Mouse (Mus musculus): ENCODE measurements around the gene Otx2. TPM values are rescaled to one million over a fixed set of nuclear protein-coding genes. Genes with fewer than 3 reads are reported as not detected.

Gene Otx2
- polyA plus RNA-seq, 1 experiment, result not detected

- no peaks in the 10 kb centered on the region for H3K27me3 ChIP-seq (ENCODE audit: control insufficient read depth, insufficient read depth, low read length)
Measured at GRCm38 (mm10) chr14:48709371-48710061, 35.9 kb upstream of the Otx2 start.

GRCm38 (mm10) chr14:48707844-48708383 is 34.3 kb upstream of the Otx2 start:
- H3K27me3 ChIP-seq (ENCODE audit: control insufficient read depth, insufficient read depth, low read length), result no peaks in the 10 kb centered on the region
- no peaks in the 10 kb centered on the region; the same call in 1 of the 2 replicates for H3K4me1 ChIP-seq (ENCODE audit: control insufficient read depth, insufficient read depth, low read length)
- no peak for TF ChIP-seq POLR2A (IDR thresholded peaks at IDR 0.05; ENCODE audit: control insufficient read depth, low read depth, low read length)
- no peak overlapping the region for H3K27ac ChIP-seq (ENCODE audit: control insufficient read depth, insufficient read depth, low read depth, low read length)
- H3K36me3 ChIP-seq (ENCODE audit: control insufficient read depth, insufficient read depth, low read length), result no peaks in the 10 kb centered on the region
- no peak overlapping the region for H3K4me3 ChIP-seq (ENCODE audit: control insufficient read depth, low read depth, low read length)

More at GRCm38 (mm10) chr14:48709371-48710061, 35.9 kb upstream of the Otx2 start:
- H3K27ac ChIP-seq (ENCODE audit: control insufficient read depth, insufficient read depth, low read depth, low read length), result no peak overlapping the region
- TF ChIP-seq CTCF (IDR thresholded peaks at IDR 0.05; ENCODE audit: control insufficient read depth, insufficient read depth, insufficient replicate concordance, low read depth, low read length) (no peak), POLR2A (IDR thresholded peaks at IDR 0.05; ENCODE audit: control insufficient read depth, low read depth, low read length) (no peak)
- H3K4me1 ChIP-seq (ENCODE audit: control insufficient read depth, insufficient read depth, low read length), result no peaks in the 10 kb centered on the region
- H3K4me3 ChIP-seq (ENCODE audit: control insufficient read depth, low read depth, low read length), result no peak overlapping the region
- no peaks in the 10 kb centered on the region for H3K36me3 ChIP-seq (ENCODE audit: control insufficient read depth, insufficient read depth, low read length)

DNA sequence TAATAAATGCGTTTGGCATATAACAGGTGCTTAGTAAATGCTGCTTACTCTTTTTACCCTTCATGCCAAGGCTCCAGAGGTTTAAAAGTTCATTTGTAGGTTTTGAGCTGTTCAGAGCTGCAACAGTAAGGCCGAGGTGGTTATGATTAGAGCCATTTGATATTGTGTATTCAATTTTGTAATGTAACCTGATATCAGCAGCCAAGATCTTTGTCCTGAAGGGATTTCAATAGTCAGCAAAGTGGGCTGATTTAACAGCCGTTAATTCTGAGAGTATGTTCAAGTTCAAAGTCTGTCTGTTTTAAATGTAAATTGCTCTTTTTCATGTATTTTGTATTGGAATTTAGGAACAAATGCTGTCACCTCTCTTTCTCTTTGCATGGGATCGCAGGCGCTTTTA is 33.8 kb upstream of the Otx2 start:
- TF ChIP-seq CTCF (IDR thresholded peaks at IDR 0.05; ENCODE audit: control insufficient read depth, insufficient read depth, insufficient replicate concordance, low read depth, low read length) (no peak), POLR2A (IDR thresholded peaks at IDR 0.05; ENCODE audit: control insufficient read depth, low read depth, low read length) (no peak)

DNA sequence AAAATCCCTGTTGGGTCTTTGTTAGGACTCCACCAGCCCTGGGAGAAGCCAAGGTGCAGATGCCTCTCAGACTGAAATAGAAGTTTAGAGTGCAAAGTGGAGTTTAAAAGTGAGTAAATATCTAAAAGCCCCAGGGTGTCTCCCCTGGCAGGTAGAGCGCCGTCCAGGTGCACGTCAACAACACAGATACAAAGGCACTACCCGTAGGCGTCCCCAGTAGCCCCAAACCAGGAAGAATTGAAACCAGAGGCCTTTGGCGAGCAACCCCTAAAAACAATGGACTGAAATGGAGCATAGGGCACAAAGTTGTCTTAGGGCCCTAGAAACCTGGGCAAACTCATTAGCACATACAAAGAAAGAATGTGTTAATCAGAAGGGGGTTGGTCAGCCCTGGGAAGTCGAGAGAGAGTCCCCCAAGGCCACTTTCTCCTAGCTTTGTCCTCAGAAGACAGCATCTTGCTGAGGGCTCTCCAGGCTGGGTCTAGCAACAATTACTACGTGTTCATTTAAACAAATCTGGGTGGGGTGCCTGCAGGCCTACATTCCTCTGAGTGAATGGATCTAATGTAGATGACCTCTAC is 27.3 kb upstream of the Otx2 start:
- H3K4me1 ChIP-seq (ENCODE audit: control insufficient read depth, insufficient read depth, low read length), result no peaks in the 10 kb centered on the region; the same call in 1 of the 2 replicates
- H3K27ac ChIP-seq (ENCODE audit: control insufficient read depth, insufficient read depth, low read depth, low read length), result no peak overlapping the region
- H3K4me3 ChIP-seq (ENCODE audit: control insufficient read depth, low read depth, low read length), result no peak overlapping the region
- no peak for TF ChIP-seq POLR2A (IDR thresholded peaks at IDR 0.05; ENCODE audit: control insufficient read depth, low read depth, low read length)
- TF ChIP-seq CTCF (IDR thresholded peaks at IDR 0.05; ENCODE audit: control insufficient read depth, insufficient read depth, insufficient replicate concordance, low read depth, low read length), result no peak
- H3K36me3 ChIP-seq (ENCODE audit: control insufficient read depth, insufficient read depth, low read length), result no peaks in the 10 kb centered on the region
- H3K27me3 ChIP-seq (ENCODE audit: control insufficient read depth, insufficient read depth, low read length), result no peaks in the 10 kb centered on the region

More for the DNA sequence above, 33.8 kb upstream of the Otx2 start:
- no peak overlapping the region for H3K4me3 ChIP-seq (ENCODE audit: control insufficient read depth, low read depth, low read length)
- H3K27me3 ChIP-seq (ENCODE audit: control insufficient read depth, insufficient read depth, low read length), result no peaks in the 10 kb centered on the region
- no peaks in the 10 kb centered on the region; the same call in 1 of the 2 replicates for H3K4me1 ChIP-seq (ENCODE audit: control insufficient read depth, insufficient read depth, low read length)
- H3K27ac ChIP-seq (ENCODE audit: control insufficient read depth, insufficient read depth, low read depth, low read length), result no peak overlapping the region
- no peaks in the 10 kb centered on the region for H3K36me3 ChIP-seq (ENCODE audit: control insufficient read depth, insufficient read depth, low read length)

- no peak overlapping the region for H3K4me3 ChIP-seq (ENCODE audit: control insufficient read depth, low read depth, low read length)
- no peak overlapping the region for H3K27ac ChIP-seq (ENCODE audit: control insufficient read depth, insufficient read depth, low read depth, low read length)
- H3K36me3 ChIP-seq (ENCODE audit: control insufficient read depth, insufficient read depth, low read length), result no peaks in the 10 kb centered on the region
- no peaks in the 10 kb centered on the region for H3K4me1 ChIP-seq (ENCODE audit: control insufficient read depth, insufficient read depth, low read length)
- no peak for TF ChIP-seq POLR2A (IDR thresholded peaks at IDR 0.05; ENCODE audit: control insufficient read depth, low read depth, low read length)
- TF ChIP-seq CTCF (IDR thresholded peaks at IDR 0.05; ENCODE audit: control insufficient read depth, insufficient read depth, insufficient replicate concordance, low read depth, low read length), result no peak
- no peaks in the 10 kb centered on the region for H3K27me3 ChIP-seq (ENCODE audit: control insufficient read depth, insufficient read depth, low read length)
Measured at GRCm38 (mm10) chr14:48679590-48679989, 6.0 kb upstream of the Otx2 start.

DNA sequence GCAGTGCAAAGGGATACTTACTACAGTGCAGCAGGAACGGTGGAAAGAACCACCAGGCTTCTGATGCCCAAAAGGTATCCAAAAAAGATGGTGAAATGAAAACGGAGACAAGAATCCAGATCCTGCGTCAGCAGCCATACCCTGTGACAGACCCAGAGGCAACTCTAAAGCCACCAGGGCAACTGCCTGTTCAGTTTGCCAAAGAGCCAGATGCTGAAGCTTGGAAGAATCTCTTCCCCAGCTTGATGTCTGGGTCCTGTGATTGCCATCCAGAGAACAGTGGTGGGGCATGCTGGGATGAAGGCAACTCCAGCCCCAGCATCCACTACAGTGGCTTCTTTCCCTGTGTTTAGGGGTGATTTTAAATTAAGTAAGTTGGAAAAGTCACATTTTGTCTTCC is 5.1 kb upstream of the Otx2 start:
- TF ChIP-seq CTCF (IDR thresholded peaks at IDR 0.05; ENCODE audit: control insufficient read depth, insufficient read depth, insufficient replicate concordance, low read depth, low read length) (no peak), POLR2A (IDR thresholded peaks at IDR 0.05; ENCODE audit: control insufficient read depth, low read depth, low read length) (no peak)
- Histone ChIP-seq H3K4me1 (ENCODE audit: control insufficient read depth, insufficient read depth, low read length) (no peaks in the 10 kb centered on the region; the same call in 1 of the 2 replicates), H3K36me3 (ENCODE audit: control insufficient read depth, insufficient read depth, low read length) (no peaks in the 10 kb centered on the region), H3K4me3 (ENCODE audit: control insufficient read depth, low read depth, low read length) (no peak overlapping the region), H3K27me3 (ENCODE audit: control insufficient read depth, insufficient read depth, low read length) (no peaks in the 10 kb centered on the region), H3K27ac (ENCODE audit: control insufficient read depth, insufficient read depth, low read depth, low read length) (no peak overlapping the region)

DNA sequence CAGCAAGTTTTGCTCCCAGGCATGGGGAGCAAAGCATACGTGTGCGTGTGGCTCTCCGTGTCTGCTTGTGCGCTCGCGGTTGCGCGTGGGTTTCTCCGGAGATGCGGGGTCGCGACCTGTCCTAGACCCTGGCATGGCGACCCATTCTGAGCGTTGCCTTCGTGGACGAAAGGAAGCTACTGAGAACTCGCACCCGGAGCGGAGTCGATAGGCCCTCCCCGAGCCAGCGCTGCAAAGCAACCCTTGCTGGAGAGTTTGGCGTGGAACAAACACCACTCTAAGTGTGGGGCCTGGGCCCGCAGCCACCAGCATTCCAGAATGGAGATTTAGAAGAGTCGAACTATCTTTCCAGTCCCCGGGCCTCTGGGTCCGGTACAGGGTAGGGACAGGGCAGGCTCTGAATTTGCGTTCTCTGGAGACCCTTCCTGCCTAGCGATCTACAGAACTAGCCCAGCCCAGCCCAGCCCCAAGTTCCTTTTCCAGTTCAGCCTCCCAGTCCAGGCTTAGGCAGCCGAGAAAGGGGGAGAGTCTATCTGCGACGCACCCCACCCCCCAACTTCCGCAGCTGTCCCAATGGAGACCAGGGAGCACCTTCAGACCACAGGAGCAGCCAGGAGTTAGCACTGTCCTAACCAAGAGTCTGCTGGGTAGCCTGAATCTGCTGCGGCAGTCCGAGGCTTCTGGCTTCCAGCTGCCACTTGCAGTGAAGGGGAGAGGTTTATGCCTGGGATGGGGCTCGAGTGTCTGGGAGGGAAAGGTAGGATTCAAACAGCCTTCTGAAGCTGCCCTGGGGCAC is 615 bp upstream of the Otx2 start:
- H3K4me3 ChIP-seq (ENCODE audit: control insufficient read depth, low read depth, low read length), result no peak overlapping the region
- peaks cover 2% of the 10 kb centered on the region; the same call in 1 of the 2 replicates for H3K27me3 ChIP-seq (ENCODE audit: control insufficient read depth, insufficient read depth, low read length)
- no peak for TF ChIP-seq POLR2A (IDR thresholded peaks at IDR 0.05; ENCODE audit: control insufficient read depth, low read depth, low read length)
- TF ChIP-seq CTCF (IDR thresholded peaks at IDR 0.05; ENCODE audit: control insufficient read depth, insufficient read depth, insufficient replicate concordance, low read depth, low read length), result no peak
- H3K36me3 ChIP-seq (ENCODE audit: control insufficient read depth, insufficient read depth, low read length), result no peaks in the 10 kb centered on the region
- H3K27ac ChIP-seq (ENCODE audit: control insufficient read depth, insufficient read depth, low read depth, low read length), result no peak overlapping the region
- H3K4me1 ChIP-seq (ENCODE audit: control insufficient read depth, insufficient read depth, low read length), result no peaks in the 10 kb centered on the region; the same call in 1 of the 2 replicates
